In the genomic region with DNA sequence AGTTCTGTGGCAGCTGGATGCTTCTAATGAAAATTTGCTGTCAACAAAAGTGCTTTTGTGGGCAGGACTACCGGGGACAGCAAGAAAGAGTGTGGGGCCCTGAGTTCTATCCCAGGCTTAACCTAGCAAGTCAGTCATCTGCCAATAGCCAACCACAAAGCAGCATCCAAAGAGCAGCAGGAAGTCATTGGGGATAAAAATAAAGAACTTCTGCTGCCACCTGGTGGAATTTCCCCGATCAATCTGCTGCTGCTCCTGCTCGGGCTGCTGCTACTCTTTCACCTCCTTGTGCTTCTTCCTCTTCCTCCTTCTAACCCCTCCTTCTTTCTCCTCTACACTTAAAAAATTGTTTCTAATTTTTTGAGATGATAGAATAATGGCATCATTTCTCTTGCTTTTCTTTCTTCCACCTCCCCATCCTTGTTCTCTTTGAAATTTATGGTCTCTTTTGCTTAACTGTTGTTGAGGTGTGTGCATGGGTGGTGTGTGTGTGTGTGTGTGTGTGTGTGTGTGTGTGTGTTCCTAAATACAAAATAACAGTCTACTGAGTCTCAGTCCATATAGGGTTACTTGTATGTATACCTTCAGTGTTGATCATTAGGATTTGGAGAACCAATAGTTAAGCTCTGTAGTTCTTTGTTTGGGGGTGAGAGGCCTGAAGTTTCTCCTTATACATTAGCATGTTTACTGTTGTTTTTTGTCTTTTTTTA, we compare ENCODE assay signal across 8 mouse cellular contexts. TPM values are rescaled to one million over a fixed set of nuclear protein-coding genes. Genes with fewer than 3 reads are reported as not detected.
A peak's percentile ranks its signal among the peaks of the same experiment; 100 is the strongest.
DNase-seq lines count a peak whose midpoint lies in the region; ATAC-seq and TF ChIP-seq lines count a peak whose summit lies in the region.

No protein-coding gene starts in this region.

- peak; percentile 4 for DNase-seq in Patski (ENCODE audit: low read depth, low spot score)
- peak; percentile 43 for DNase-seq in cerebellum, adult 9-10 months
- peak; percentile 22 to 51 for DNase-seq in frontal cortex, postnatal 14 days (ENCODE audit: low spot score in 2 of 2)
- peak; percentile 80 for DNase-seq in hindbrain, postnatal 0 days (ENCODE audit: low spot score)
- peak; percentile 65 for DNase-seq in left cerebral cortex, adult 11 months (ENCODE audit: low spot score)
- peak; percentile 76 for DNase-seq in right cerebral cortex, adult 18-20 months
- DNase-seq in urinary bladder, adult 2 months (ENCODE audit: low spot score), result peak; percentile 30

- H3K27ac ChIP-seq in hindbrain, postnatal 0 days, result no peak overlapping the region

- H3K9me3 ChIP-seq in hindbrain, postnatal 0 days (ENCODE audit: low read length), result no peaks in the 10 kb centered on the region

- no peak overlapping the region for H3K4me2 ChIP-seq in hindbrain, postnatal 0 days (ENCODE audit: low read depth, low read length)

- H3K9ac ChIP-seq in hindbrain, postnatal 0 days (replicated peaks; ENCODE audit: low read length), result no peak overlapping the region

- ATAC-seq in Patski, result peak; percentile 95
- ATAC-seq in hindbrain, postnatal 0 days, result peak; percentile 80
- peak; percentile 99 for ATAC-seq in megakaryocyte, adult 5-6 weeks (ENCODE audit: poor library complexity, severe bottlenecking)

- peaks cover 36% of the 10 kb centered on the region for H3K27me3 ChIP-seq in Patski
- H3K27me3 ChIP-seq in hindbrain, postnatal 0 days (ENCODE audit: insufficient read depth, low read length), result no peaks in the 10 kb centered on the region

- POLR2A ChIA-PET in Patski (lab: Charles Lee), result interaction anchor here (0.8 kb wide), 1 partner anchor 209 kb away, joined by 3 read pairs; no protein-coding TSS in a partner anchor

- H3K4me1 ChIP-seq in hindbrain, postnatal 0 days (ENCODE audit: insufficient read depth, low read length), result no peaks in the 10 kb centered on the region

- H3K36me3 ChIP-seq in hindbrain, postnatal 0 days (ENCODE audit: insufficient read depth, low read length), result no peaks in the 10 kb centered on the region

- in situ Hi-C loops in Patski (cut with MboI; ENCODE audit: low pct_unique_long_range_greater_than_20kb), result loop anchor here (5.0 to 25.0 kb wide), 2 partner anchors 217 to 1008 kb away; a partner anchor contains a TSS

- TF ChIP-seq CTCF in Patski (IDR thresholded peaks at IDR 0.05), result peak; percentile 71
- TF ChIP-seq CTCF in hindbrain, postnatal 0 days (IDR thresholded peaks at IDR 0.05; ENCODE audit: low read depth), result peak; percentile 68

- CTCF ChIA-PET in Patski (lab: Charles Lee), result no interaction called here

- no peak overlapping the region for H3K4me3 ChIP-seq in hindbrain, postnatal 0 days (ENCODE audit: low read length)

- WGBS in hindbrain, postnatal 0 days, result 5% methylated on average over 3 of the region's 3 CpGs

RNA-seq across cellular contexts. Expression of a gene that starts 45.9 kb away (rescaled TPM):
- 86.5 TPM for polyA plus RNA-seq in Patski (2021)
- total RNA-seq in hindbrain, postnatal 0 days (2014; rRNA removed), result 2.9 and 4.2 TPM in 2 replicates
- polyA plus RNA-seq in hindbrain, postnatal 0 days (2015; fragmentation: Nextera tagmentation; extraction: Ambion mirVana), result 7.5 and 7.7 TPM in 2 replicates
- total RNA-seq in megakaryocyte, adult 5-6 weeks (2015), result 122 and 125 TPM in 2 replicates
- total RNA-seq in megakaryocyte, adult 5-6 weeks (2017), result 223 and 224 TPM in 2 replicates
- 118 and 120 TPM in 2 replicates for polyA plus RNA-seq in urinary bladder, adult 2 months (2012; rRNA removed)

Comparison
In these comparisons a context has a peak if more than half of its experiments do, and no peak if none do; other contexts are left out.
1. DNase-seq: peak in every context shown above with its lines; median percentile 80 in hindbrain, postnatal 0 days; 76 in right cerebral cortex, adult 18-20 months; 65 in left cerebral cortex, adult 11 months; 43 in cerebellum, adult 9-10 months; 36 in frontal cortex, postnatal 14 days; 30 in urinary bladder, adult 2 months; 4 in Patski.
2. RNA of a gene that starts 45.9 kb away (polyA plus RNA-seq): 118 to 120 TPM in urinary bladder, adult 2 months and 86.5 TPM in Patski (single experiment); 7.5 to 7.7 TPM in hindbrain, postnatal 0 days; every median in the first group is over 10 times any median in the second.
3. Peak in every context shown above with its lines, with median percentiles within 50 percentile points of each other: ATAC-seq.